ENCODE assay signal across 8 mouse cellular contexts in the genomic region with DNA sequence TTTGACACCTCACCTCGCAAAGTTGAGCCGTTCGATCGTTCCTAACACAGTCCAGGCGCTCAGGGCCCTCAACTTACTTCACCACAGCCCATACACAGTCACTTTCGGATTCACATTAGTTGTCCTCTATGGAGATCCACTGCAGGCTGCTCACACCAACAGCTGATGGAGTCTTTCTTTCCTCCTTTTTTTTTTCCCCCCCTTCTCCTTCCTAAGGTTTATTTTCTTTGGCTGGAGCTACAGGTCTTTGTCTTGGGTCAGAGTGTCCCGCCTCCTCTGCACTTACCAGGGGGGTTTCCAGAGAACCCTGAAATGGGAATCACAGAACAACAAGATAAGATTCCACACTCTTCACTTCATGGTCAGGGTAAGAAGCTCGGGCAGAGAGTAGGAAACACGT. TPM values are rescaled to one million over a fixed set of nuclear protein-coding genes. Genes with fewer than 3 reads are reported as not detected.
A peak's percentile ranks its signal among the peaks of the same experiment; 100 is the strongest.
DNase-seq lines count a peak whose midpoint lies in the region; ATAC-seq lines count a peak whose summit lies in the region.

No protein-coding gene starts in this region.

- peak overlapping the region; percentile 90; the same call in 1 of the 2 replicates for H3K27ac ChIP-seq in kidney, embryonic 15.5 days
- peak overlapping the region; percentile 95 for H3K27ac ChIP-seq in heart, embryonic 16.5 days (ENCODE audit: low read length)
- H3K27ac ChIP-seq in macrophage = peak overlapping the region; percentile 15; the same call in 1 of the 2 replicates

- peaks cover 63% of the 10 kb centered on the region for H3K79me2 ChIP-seq in macrophage (ENCODE audit: inconsistent target)

- peak overlapping the region; percentile 90 for H3K4me2 ChIP-seq in kidney, embryonic 15.5 days
- H3K4me2 ChIP-seq in heart, embryonic 16.5 days (ENCODE audit: low read depth, low read length) = peak overlapping the region; percentile 78

- H3K9ac ChIP-seq in kidney, embryonic 15.5 days = no peak overlapping the region
- H3K9ac ChIP-seq in heart, embryonic 16.5 days (ENCODE audit: low read length) = peak overlapping the region; percentile 95

- 54% methylated on average over 9 of the region's 9 CpGs for WGBS in kidney, embryonic 15.5 days
- WGBS in heart, embryonic 16.5 days = 36% methylated on average over 9 of the region's 9 CpGs
- 78% methylated on average over 9 of the region's 9 CpGs for WGBS in macrophage (ENCODE audit: missing documents)

- H3K4me3 ChIP-seq in kidney, embryonic 15.5 days (replicated peaks) = peak overlapping the region; percentile 50
- H3K4me3 ChIP-seq in heart, embryonic 16.5 days (ENCODE audit: low read length) = peak overlapping the region; percentile 44
- H3K4me3 ChIP-seq in macrophage (ENCODE audit: inconsistent target) = peak overlapping the region; percentile 77

- H3K4me1 ChIP-seq in kidney, embryonic 15.5 days = peaks cover 69% of the 10 kb centered on the region
- H3K4me1 ChIP-seq in heart, embryonic 16.5 days (ENCODE audit: control insufficient read depth, insufficient read depth, low read length) = peaks cover 53% of the 10 kb centered on the region

- peaks cover 22% of the 10 kb centered on the region for H3K36me3 ChIP-seq in kidney, embryonic 15.5 days
- peaks cover 6% of the 10 kb centered on the region for H3K36me3 ChIP-seq in heart, embryonic 16.5 days (ENCODE audit: control insufficient read depth, insufficient read depth)
- no peaks in the 10 kb centered on the region for H3K36me3 ChIP-seq in macrophage (ENCODE audit: inconsistent target)

- no peak for ATAC-seq in kidney, embryonic 15.5 days (replicated peaks; ENCODE audit: low FRiP score)
- no peak for ATAC-seq in heart, embryonic 16.5 days (replicated peaks; ENCODE audit: extremely low read depth, insufficient read depth, low FRiP score)
- no peak for ATAC-seq in activated CD4-positive, CD25-positive, alpha-beta regulatory T cell, adult 4 months

- DNase-seq in kidney, adult 11 months = no peak
- peak; percentile 43 for DNase-seq in adipocyte (ENCODE audit: low spot score)
- no peak for DNase-seq in right cerebral cortex, postnatal 36 days (ENCODE audit: low spot score in 2 of 2)
- DNase-seq in thymus, postnatal 25 days = no peak

- H3K9me3 ChIP-seq in kidney, embryonic 15.5 days (replicated peaks) = no peaks in the 10 kb centered on the region
- H3K9me3 ChIP-seq in heart, embryonic 16.5 days (replicated peaks; ENCODE audit: control insufficient read depth, low read length) = no peaks in the 10 kb centered on the region

- H3K27me3 ChIP-seq in kidney, embryonic 15.5 days = no peaks in the 10 kb centered on the region
- no peaks in the 10 kb centered on the region for H3K27me3 ChIP-seq in heart, embryonic 16.5 days (ENCODE audit: control insufficient read depth, insufficient read depth, low read length)

RNA-seq across cellular contexts. Expression of a gene that starts 1.9 kb away (rescaled TPM):
- 78.5 and 82.1 TPM in 2 replicates for polyA plus RNA-seq in kidney, embryonic 15.5 days (2015; fragmentation: Nextera tagmentation; extraction: Ambion mirVana)
- polyA plus RNA-seq in heart, embryonic 16.5 days (2015; fragmentation: Nextera tagmentation; extraction: Ambion mirVana) = 81.3 and 90.1 TPM in 2 replicates
- 100 to 1,000 TPM in 25 of 26 experiments, 10 to 100 TPM in 1; 97.9 to 361 (median 196) TPM for total RNA-seq in macrophage (2018; cell fraction: chromatin; rRNA removed)
- total RNA-seq in macrophage (2018; cell fraction: cytosol; rRNA removed) = 100 to 1,000 TPM in 25 of 26 experiments, 10 to 100 TPM in 1; 98.7 to 304 (median 159) TPM
- total RNA-seq in macrophage (2018; cell fraction: nucleus; rRNA removed) = 100 to 1,000 TPM; 116 to 523 (median 261) TPM
- polyA plus RNA-seq in macrophage (2018) = 85.5 to 118 TPM (median 95.5 TPM) in 3 replicates
- polyA plus RNA-seq in activated CD4-positive, CD25-positive, alpha-beta regulatory T cell, adult 4 months (2017; shearing (Covaris generic)) = 10 to 100 TPM; 19.7 to 22.1 TPM

RNA-seq across cellular contexts. Expression of a gene that starts 21.8 kb away (rescaled TPM):
- 117 and 121 TPM in 2 replicates for polyA plus RNA-seq in kidney, embryonic 15.5 days (2015; fragmentation: Nextera tagmentation; extraction: Ambion mirVana)
- 118 and 129 TPM in 2 replicates for polyA plus RNA-seq in heart, embryonic 16.5 days (2015; fragmentation: Nextera tagmentation; extraction: Ambion mirVana)
- total RNA-seq in macrophage (2018; cell fraction: chromatin; rRNA removed) = 10 to 100 TPM in 9 of 26 experiments, 1 to 10 TPM in 17; 1.8 to 29.4 (median 6.1) TPM
- 10 to 100 TPM in 13 of 26 experiments, 1 to 10 TPM in 13; 6.1 to 30.0 (median 13.8) TPM for total RNA-seq in macrophage (2018; cell fraction: cytosol; rRNA removed)
- total RNA-seq in macrophage (2018; cell fraction: nucleus; rRNA removed) = 10 to 100 TPM in 7 of 26 experiments, 1 to 10 TPM in 19; 2.0 to 27.7 (median 5.4) TPM
- polyA plus RNA-seq in macrophage (2018) = 11.9 to 23.0 TPM (median 16.0 TPM) in 3 replicates
- not detected for polyA plus RNA-seq in activated CD4-positive, CD25-positive, alpha-beta regulatory T cell, adult 4 months (2017; shearing (Covaris generic))

RNA-seq across cellular contexts. Expression of a gene that starts 39.0 kb away (rescaled TPM):
- polyA plus RNA-seq in kidney, embryonic 15.5 days (2015; fragmentation: Nextera tagmentation; extraction: Ambion mirVana) = 136 and 154 TPM in 2 replicates
- 45.3 and 49.9 TPM in 2 replicates for polyA plus RNA-seq in heart, embryonic 16.5 days (2015; fragmentation: Nextera tagmentation; extraction: Ambion mirVana)
- total RNA-seq in macrophage (2018; cell fraction: chromatin; rRNA removed) = 10 to 100 TPM; 20.3 to 98.2 (median 50.7) TPM
- total RNA-seq in macrophage (2018; cell fraction: cytosol; rRNA removed) = 10 to 100 TPM; 25.5 to 43.3 (median 36.3) TPM
- total RNA-seq in macrophage (2018; cell fraction: nucleus; rRNA removed) = 10 to 100 TPM; 17.8 to 78.4 (median 39.7) TPM
- 40.5 to 73.7 TPM (median 45.0 TPM) in 3 replicates for polyA plus RNA-seq in macrophage (2018)
- 10 to 100 TPM; 56.8 to 60.2 TPM for polyA plus RNA-seq in activated CD4-positive, CD25-positive, alpha-beta regulatory T cell, adult 4 months (2017; shearing (Covaris generic))

RNA-seq across cellular contexts. Expression of a gene that starts 50.6 kb away (rescaled TPM):
- polyA plus RNA-seq in kidney, embryonic 15.5 days (2015; fragmentation: Nextera tagmentation; extraction: Ambion mirVana) = 19.2 and 20.4 TPM in 2 replicates
- 11.9 and 14.0 TPM in 2 replicates for polyA plus RNA-seq in heart, embryonic 16.5 days (2015; fragmentation: Nextera tagmentation; extraction: Ambion mirVana)
- 100 to 1,000 TPM; 101 to 284 (median 211) TPM for total RNA-seq in macrophage (2018; cell fraction: chromatin; rRNA removed)
- total RNA-seq in macrophage (2018; cell fraction: cytosol; rRNA removed) = 10 to 100 TPM in 25 of 26 experiments, 1 to 10 TPM in 1; 9.6 to 32.1 (median 18.4) TPM
- 100 to 1,000 TPM in 15 of 26 experiments, 10 to 100 TPM in 11; 57.9 to 199 (median 104) TPM for total RNA-seq in macrophage (2018; cell fraction: nucleus; rRNA removed)
- 14.2 to 28.6 TPM (median 20.6 TPM) in 3 replicates for polyA plus RNA-seq in macrophage (2018)
- 10 to 100 TPM; 15.4 to 21.8 TPM for polyA plus RNA-seq in activated CD4-positive, CD25-positive, alpha-beta regulatory T cell, adult 4 months (2017; shearing (Covaris generic))

Comparison
In these comparisons a context has a peak if more than half of its experiments do, and no peak if none do; other contexts are left out.
1. H3K27ac ChIP-seq: peak in every context shown above with its lines; median percentile 95 in heart, embryonic 16.5 days; 90 in kidney, embryonic 15.5 days; 15 in macrophage.
2. RNA of a gene that starts 21.8 kb away (polyA plus RNA-seq): 118 to 129 TPM in heart, embryonic 16.5 days, 117 to 121 TPM in kidney, embryonic 15.5 days and 11.9 to 23.0 TPM in macrophage; not detected in activated CD4-positive, CD25-positive, alpha-beta regulatory T cell, adult 4 months; every median in the first group is over 10 times any median in the second.
3. Peak in every context shown above with its lines, with median percentiles within 50 percentile points of each other: H3K4me3 ChIP-seq.